Mouse (Mus musculus) hindbrain, embryonic 15.5 days (tissue): ENCODE results near the gene Ncf2. TPM values are rescaled to one million over a fixed set of nuclear protein-coding genes. Genes with fewer than 3 reads are reported as not detected.

ENCODE experiments used
- ATAC-seq: fragments of 200-750 bp; cut with Nextera tagmentation; 2 replicates; pipeline ENCODE4 v1.8.0; 2017; ENCODE audit warnings: low read depth, moderate number of reproducible peaks, moderate TSS enrichment; ENCODE audit not compliant: low FRiP score
- H3K27ac ChIP-seq: fragments of 300-500 bp; sonication (generic); replicated peaks from 2 replicates; pipeline ENCODE4 v1.5.1; 2015; ENCODE audit warnings: mild to moderate bottlenecking, inconsistent platforms
- H3K27me3 ChIP-seq: fragments of 300-500 bp; sonication (generic); 2 replicates; pipeline ENCODE4 v1.6.1; 2015; ENCODE audit warnings: control low read depth, inconsistent platforms
- H3K36me3 ChIP-seq: fragments of 300-500 bp; sonication (generic); 2 replicates; pipeline ENCODE4 v1.6.1; 2015; ENCODE audit warnings: control low read depth, inconsistent platforms
- H3K4me1 ChIP-seq: fragments of 300-500 bp; sonication (generic); replicated peaks from 2 replicates; pipeline ENCODE4 v1.6.1; 2015; ENCODE audit warnings: control low read depth, inconsistent platforms
- H3K4me2 ChIP-seq: fragments of 300-500 bp; sonication (generic); 2 replicates; pipeline ENCODE4 v1.6.1; 2015; ENCODE audit warnings: moderate library complexity, mild to moderate bottlenecking, inconsistent platforms
- H3K4me3 ChIP-seq: fragments of 300-500 bp; sonication (generic); 2 replicates; pipeline ENCODE4 v1.5.1; 2015; ENCODE audit warnings: mild to moderate bottlenecking, inconsistent platforms
- H3K9ac ChIP-seq: fragments of 300-500 bp; sonication (generic); 2 replicates; pipeline ENCODE4 v1.6.1; 2015; ENCODE audit warnings: inconsistent platforms
- H3K9me3 ChIP-seq: fragments of 300-500 bp; sonication (generic); 2 replicates; pipeline ENCODE4 v1.6.1; 2016; ENCODE audit warnings: control low read depth, inconsistent platforms
- WGBS: fragments of 180-500 bp; shearing (Covaris S2); methylation state at CpG from one replicate; pipeline ENCODE4 v1.1.7; 2015; 5-methylcytosine and 5-hydroxymethylcytosine counted together
- polyA plus RNA-seq: library from polyadenylated mRNA; unstranded; fragments of >200 nt; fragmentation: Nextera tagmentation; extraction: Ambion mirVana; gene quantifications from 2 replicates; pipeline ENCODE4 v1.2.1, GENCODE M21; 2015

The Ncf2 gene
- polyA plus RNA-seq, 1 experiment from 2014 or later, result 2.2 TPM

- Histone ChIP-seq H3K36me3 (peaks cover 87% of the 10 kb centered on the region), H3K27me3 (no peaks in the 10 kb centered on the region), H3K4me3 (no peak overlapping the region), H3K27ac (no peak overlapping the region), H3K9me3 (no peaks in the 10 kb centered on the region), H3K9ac (no peak overlapping the region), H3K4me2 (no peak overlapping the region), H3K4me1 (no peaks in the 10 kb centered on the region)
- 95% methylated on average over 2 of the region's 2 CpGs for WGBS
- ATAC-seq, result no peak
Observed at GRCm38 (mm10) chr1:152841057-152841456, 41.1 kb downstream of the Ncf2 start.

GRCm38 (mm10) chr1:152844634-152845033, 44.6 kb downstream of the Ncf2 start:
- Histone ChIP-seq H3K4me1 (no peaks in the 10 kb centered on the region), H3K9ac (no peak overlapping the region), H3K36me3 (peaks cover 85% of the 10 kb centered on the region), H3K27ac (no peak overlapping the region), H3K4me2 (no peak overlapping the region), H3K27me3 (no peaks in the 10 kb centered on the region), H3K9me3 (no peaks in the 10 kb centered on the region), H3K4me3 (no peak overlapping the region)
- no peak for ATAC-seq
- WGBS, result 95% methylated on average over 1 of the region's 1 CpGs

- no peak for ATAC-seq
- no peak overlapping the region for H3K4me2 ChIP-seq
- H3K9me3 ChIP-seq, result no peaks in the 10 kb centered on the region
- 87% methylated on average over 3 of the region's 3 CpGs for WGBS
- peaks cover 81% of the 10 kb centered on the region for H3K36me3 ChIP-seq
- no peak overlapping the region for H3K9ac ChIP-seq
- no peaks in the 10 kb centered on the region for H3K27me3 ChIP-seq
- H3K4me1 ChIP-seq, result no peaks in the 10 kb centered on the region
- no peak overlapping the region for H3K27ac ChIP-seq
- no peak overlapping the region for H3K4me3 ChIP-seq
Observed at GRCm38 (mm10) chr1:152845211-152845730, 45.3 kb downstream of the Ncf2 start.

DNA sequence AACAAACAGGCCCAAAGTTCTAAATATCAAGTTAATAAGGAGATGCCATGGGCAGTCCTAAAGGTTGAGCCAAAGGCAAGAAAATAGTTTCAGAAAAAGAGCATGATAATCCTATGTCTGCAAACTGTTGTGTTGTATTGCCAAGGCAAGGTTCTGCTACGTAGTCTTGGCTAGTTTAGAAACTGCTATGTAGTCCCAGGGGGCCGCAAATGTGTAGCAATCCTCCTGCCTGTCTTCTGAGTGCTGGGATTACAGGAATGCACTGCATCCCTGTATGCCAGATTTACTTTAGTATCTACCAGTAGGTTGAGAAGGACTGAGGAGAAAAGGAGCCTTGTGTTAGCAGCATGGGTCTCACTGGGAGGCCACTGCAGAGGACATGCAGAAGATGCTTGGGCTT, 46.9 kb downstream of the Ncf2 start:
- Histone ChIP-seq H3K9ac (no peak overlapping the region), H3K4me2 (no peak overlapping the region), H3K36me3 (peaks cover 77% of the 10 kb centered on the region), H3K4me1 (no peaks in the 10 kb centered on the region), H3K27me3 (no peaks in the 10 kb centered on the region), H3K4me3 (no peak overlapping the region), H3K9me3 (no peaks in the 10 kb centered on the region), H3K27ac (no peak overlapping the region)
- 88% methylated on average over 2 of the region's 2 CpGs for WGBS
- ATAC-seq, result no peak

DNA sequence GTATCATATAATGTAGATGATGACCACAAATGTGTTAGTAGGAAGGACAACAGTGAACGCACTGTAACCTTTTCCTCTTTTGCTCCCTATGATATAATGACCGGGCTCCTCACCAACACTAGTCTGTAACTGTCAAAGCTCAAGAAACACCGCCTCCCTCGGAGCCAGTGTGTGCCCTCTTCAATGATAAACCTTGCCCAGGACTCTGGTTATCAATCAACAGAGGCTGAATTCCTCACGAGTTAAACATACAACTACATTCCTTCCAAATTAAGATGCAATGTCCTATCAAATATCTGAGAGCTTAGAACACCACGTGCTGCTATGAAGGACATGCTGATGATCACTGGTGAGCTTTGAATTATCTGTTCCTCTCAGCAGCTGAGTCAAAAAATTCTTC, 69.9 kb downstream of the Ncf2 start:
- Histone ChIP-seq H3K4me3 (no peak overlapping the region), H3K4me1 (peaks cover 4% of the 10 kb centered on the region; the same call in 1 of the 2 replicates), H3K36me3 (peaks cover 38% of the 10 kb centered on the region), H3K9me3 (no peaks in the 10 kb centered on the region), H3K27ac (no peak overlapping the region), H3K9ac (no peak overlapping the region), H3K4me2 (no peak overlapping the region), H3K27me3 (no peaks in the 10 kb centered on the region)
- 93% methylated on average over 6 of the region's 6 CpGs for whole genome bisulfite sequencing
- ATAC-seq, result no peak

DNA sequence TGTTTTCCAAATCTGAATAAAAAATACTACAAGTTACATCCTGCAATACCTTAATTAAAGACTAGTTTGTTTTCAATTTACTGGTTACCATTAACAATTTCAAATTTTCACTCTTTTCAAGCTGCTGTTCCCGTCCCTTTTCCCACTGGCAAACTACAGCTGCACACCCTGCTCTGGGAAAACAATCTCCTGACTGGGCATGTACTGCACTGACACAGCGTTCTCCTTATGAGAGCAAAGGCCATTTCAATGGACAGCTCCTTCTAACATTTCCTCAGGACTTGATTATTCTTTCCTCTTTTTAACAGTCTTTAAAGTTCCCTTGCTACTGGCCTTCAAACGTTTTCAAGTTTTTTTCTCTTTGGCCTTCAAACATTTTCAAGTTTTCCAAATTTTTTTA, 71.0 kb downstream of the Ncf2 start:
- peaks cover 30% of the 10 kb centered on the region for H3K36me3 ChIP-seq
- H3K4me1 ChIP-seq, result peaks cover 4% of the 10 kb centered on the region; the same call in 1 of the 2 replicates
- H3K4me2 ChIP-seq, result no peak overlapping the region
- 76% methylated on average over 3 of the region's 3 CpGs for WGBS
- no peak overlapping the region for H3K9ac ChIP-seq
- no peak overlapping the region for H3K27ac ChIP-seq
- no peak for ATAC-seq
- no peak overlapping the region for H3K4me3 ChIP-seq
- H3K27me3 ChIP-seq, result no peaks in the 10 kb centered on the region
- H3K9me3 ChIP-seq, result no peaks in the 10 kb centered on the region

Other genes starting within 250 kb of the Ncf2 start
- gene Apobec4, start 49.6 kb upstream of the Ncf2 start, polyA plus RNA-seq, result 0.10 TPM in 1 of 2 replicates, not detected in the other
- 18.9 and 19.5 TPM in 2 replicates for gene Rgl1, start 33.8 kb upstream of the Ncf2 start, polyA plus RNA-seq
- 298 and 307 TPM in 2 replicates for gene Arpc5, start 33.7 kb upstream of the Ncf2 start, polyA plus RNA-seq
- gene Smg7, start 102.5 kb downstream of the Ncf2 start, polyA plus RNA-seq, result 32.2 and 32.7 TPM in 2 replicates
- gene Nmnat2, start 154.8 kb downstream of the Ncf2 start, polyA plus RNA-seq, result 77.9 and 81.6 TPM in 2 replicates